Mouse (Mus musculus) midbrain, postnatal 0 days (tissue): Measurements from ENCODE around the gene Gmcl1. TPM values are rescaled to one million over a fixed set of nuclear protein-coding genes. Genes with fewer than 3 reads are reported as not detected.
A peak's percentile ranks its signal among the peaks of the same experiment; 100 is the strongest.

Experiments used
- ATAC-seq: fragments of 200-750 bp; cut with Nextera tagmentation; 2 replicates; pipeline ENCODE4 v1.8.0; 2017; ENCODE audit warnings: moderate number of reproducible peaks, mild to moderate bottlenecking, moderate TSS enrichment, moderate library complexity; ENCODE audit not compliant: low FRiP score
- DNase-seq: peaks from one replicate; pipeline ENCODE4 v3.0.0-alpha.2; 2015; ENCODE audit warnings: low spot score
- H3K27ac ChIP-seq: fragments of 300-500 bp; sonication (generic); 2 replicates; pipeline ENCODE4 v1.5.1; 2014; ENCODE audit warnings: low read depth, mild to moderate bottlenecking, low read length, mixed read lengths
- H3K27me3 ChIP-seq: fragments of 300-500 bp; sonication (generic); 2 replicates; pipeline ENCODE4 v1.6.1; 2014; ENCODE audit warnings: low read length, control low read depth, mixed read lengths; ENCODE audit not compliant: insufficient read depth
- H3K36me3 ChIP-seq: fragments of 300-500 bp; sonication (generic); 2 replicates; pipeline ENCODE4 v1.6.1; 2014; ENCODE audit warnings: low read length, control low read depth, mixed read lengths; ENCODE audit not compliant: insufficient read depth
- H3K4me1 ChIP-seq: fragments of 300-500 bp; sonication (generic); 2 replicates; pipeline ENCODE4 v1.6.1; 2014; ENCODE audit warnings: mild to moderate bottlenecking, control low read depth, antibody characterized with exemption, low read length, mixed read lengths; ENCODE audit not compliant: insufficient read depth
- H3K4me2 ChIP-seq: fragments of 300-500 bp; sonication (generic); 2 replicates; pipeline ENCODE4 v1.6.1; 2014; ENCODE audit warnings: low read depth, mild to moderate bottlenecking, low read length, mixed read lengths; ENCODE audit not compliant: poor library complexity, severe bottlenecking
- H3K4me3 ChIP-seq: fragments of 300-500 bp; sonication (generic); 2 replicates; pipeline ENCODE4 v1.5.1; 2014; ENCODE audit warnings: low read depth, mild to moderate bottlenecking, low read length, moderate library complexity
- H3K9ac ChIP-seq: fragments of 300-500 bp; sonication (generic); replicated peaks from 2 replicates; pipeline ENCODE4 v1.6.1; 2014; ENCODE audit warnings: mild to moderate bottlenecking, low read length, moderate library complexity, mixed read lengths; ENCODE audit not compliant: poor library complexity, severe bottlenecking
- H3K9me3 ChIP-seq: fragments of 300-500 bp; sonication (generic); 2 replicates; pipeline ENCODE4 v1.6.1; 2016; ENCODE audit warnings: low read length, control low read depth
- CTCF ChIP-seq: IDR thresholded peaks from 2 replicates; pipeline ENCODE4 v1.5.1; 2016; ENCODE audit warnings: antibody characterized with exemption, mild to moderate bottlenecking
- WGBS: fragments of 180-500 bp; shearing (Covaris S2); extraction: QIAGEN DNeasy Blood & Tissue Kit; methylation state at CpG from one replicate; pipeline ENCODE4 v1.1.7; 2014; 5-methylcytosine and 5-hydroxymethylcytosine counted together
- polyA plus RNA-seq: library from polyadenylated mRNA; unstranded; fragments of >200 nt; fragmentation: Nextera tagmentation; extraction: Ambion mirVana; gene quantifications from 2 replicates; pipeline ENCODE4 v1.2.1, GENCODE M21; 2015
- total RNA-seq: library from RNA; depleted of rRNA; stranded (reverse); fragments of >200 nt; gene quantifications from 2 replicates; pipeline ENCODE4 v1.2.3, GENCODE M21; 2014

Gmcl1 gene
- total and polyA plus RNA-seq, 2 experiments from 2014 or later = 18.0 to 22.4 TPM

DNA sequence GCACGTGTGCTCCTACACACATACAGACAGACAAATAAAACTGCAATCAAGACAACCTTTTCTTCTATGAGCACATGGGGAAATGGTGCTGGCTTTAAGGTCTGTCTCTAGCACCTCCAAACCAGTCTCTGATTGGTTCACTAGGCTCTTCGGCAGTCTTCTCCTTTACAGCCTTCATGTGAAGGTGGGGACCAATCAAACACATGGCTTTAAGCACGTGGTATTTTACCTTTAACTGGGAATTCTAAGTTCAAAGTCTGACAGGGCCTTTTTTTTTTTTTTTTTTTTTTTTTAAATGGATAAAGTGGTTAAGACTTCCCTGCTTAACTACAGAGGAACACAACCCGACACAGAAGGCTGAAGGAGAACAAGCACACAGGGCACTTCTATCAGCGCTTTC is 68.1 kb downstream of the Gmcl1 start:
- Histone ChIP-seq H3K27me3 (no peaks in the 10 kb centered on the region), H3K36me3 (peaks cover 32% of the 10 kb centered on the region), H3K9me3 (no peaks in the 10 kb centered on the region), H3K4me3 (no peak overlapping the region), H3K27ac (no peak overlapping the region), H3K4me2 (no peak overlapping the region), H3K9ac (no peak overlapping the region), H3K4me1 (peaks cover 9% of the 10 kb centered on the region; the same call in 1 of the 2 replicates)
- ATAC-seq (no peak), DNase-seq (no peak)
- TF ChIP-seq CTCF = no peak
- WGBS = 81% methylated on average over 5 of the region's 5 CpGs

- Histone ChIP-seq H3K9ac (no peak overlapping the region), H3K4me3 (no peak overlapping the region), H3K27me3 (no peaks in the 10 kb centered on the region), H3K27ac (no peak overlapping the region), H3K36me3 (peaks cover 50% of the 10 kb centered on the region), H3K4me2 (no peak overlapping the region), H3K4me1 (no peaks in the 10 kb centered on the region), H3K9me3 (no peaks in the 10 kb centered on the region)
- 81% methylated on average over 9 of the region's 9 CpGs for WGBS
- no peak for TF ChIP-seq CTCF
- no peak for DNase-seq
- ATAC-seq = no peak
Observed at GRCm38 (mm10) chr6:86660161-86660877, 72.9 kb downstream of the Gmcl1 start.

DNA sequence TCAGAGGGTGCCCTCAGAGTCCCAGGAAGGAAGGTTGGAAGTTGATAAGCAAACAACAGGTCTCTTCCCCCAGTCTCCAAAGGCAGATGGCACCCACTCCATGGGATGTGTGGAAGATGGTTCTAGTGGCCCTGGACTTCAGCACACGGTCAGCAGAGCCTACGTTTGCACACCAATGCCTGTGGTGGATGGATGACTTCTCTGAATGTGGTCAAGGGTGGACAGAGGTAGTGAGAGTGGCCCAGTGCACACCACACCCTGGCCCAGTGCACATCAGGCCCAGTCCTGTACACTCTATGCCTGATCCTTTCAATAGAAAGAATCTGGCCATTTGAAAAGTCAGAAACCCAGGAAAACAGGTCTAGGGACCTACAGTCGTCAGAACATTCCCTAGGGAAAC is 74.7 kb downstream of the Gmcl1 start:
- 80% methylated on average over 3 of the region's 3 CpGs for WGBS
- no peaks in the 10 kb centered on the region for H3K9me3 ChIP-seq
- no peak overlapping the region for H3K9ac ChIP-seq
- H3K4me1 ChIP-seq = no peaks in the 10 kb centered on the region
- ATAC-seq = no peak
- no peak overlapping the region for H3K4me3 ChIP-seq
- H3K36me3 ChIP-seq = peaks cover 45% of the 10 kb centered on the region
- no peak for DNase-seq
- H3K4me2 ChIP-seq = no peak overlapping the region
- H3K27ac ChIP-seq = no peak overlapping the region
- H3K27me3 ChIP-seq = no peaks in the 10 kb centered on the region
- no peak for TF ChIP-seq CTCF

- H3K27ac ChIP-seq = no peak overlapping the region
- WGBS = 80% methylated on average over 9 of the region's 9 CpGs
- H3K4me2 ChIP-seq = no peak overlapping the region
- H3K36me3 ChIP-seq = peaks cover 52% of the 10 kb centered on the region
- no peaks in the 10 kb centered on the region for H3K27me3 ChIP-seq
- no peak for ATAC-seq
- peak; percentile 10; the same call in 1 of the 2 replicates for TF ChIP-seq CTCF
- no peaks in the 10 kb centered on the region for H3K9me3 ChIP-seq
- no peak for DNase-seq
- H3K4me3 ChIP-seq = no peak overlapping the region
- H3K4me1 ChIP-seq = no peaks in the 10 kb centered on the region
- H3K9ac ChIP-seq = no peak overlapping the region
Observed at GRCm38 (mm10) chr6:86654270-86654916, 78.8 kb downstream of the Gmcl1 start.

GRCm38 (mm10) chr6:86653026-86653425 is 80.2 kb downstream of the Gmcl1 start:
- H3K36me3 ChIP-seq = peaks cover 60% of the 10 kb centered on the region
- no peak for TF ChIP-seq CTCF
- ATAC-seq = no peak

GRCm38 (mm10) chr6:86646143-86646542 is 87.0 kb downstream of the Gmcl1 start:
- TF ChIP-seq CTCF = no peak
- 80% methylated on average over 7 of the region's 7 CpGs for WGBS
- Histone ChIP-seq H3K4me2 (no peak overlapping the region), H3K9me3 (no peaks in the 10 kb centered on the region), H3K36me3 (peaks cover 32% of the 10 kb centered on the region), H3K4me3 (no peak overlapping the region), H3K4me1 (no peaks in the 10 kb centered on the region), H3K27me3 (no peaks in the 10 kb centered on the region), H3K27ac (no peak overlapping the region), H3K9ac (no peak overlapping the region)
- DNase-seq (no peak), ATAC-seq (no peak)

More at GRCm38 (mm10) chr6:86653026-86653425, 80.2 kb downstream of the Gmcl1 start:
- Histone ChIP-seq H3K4me3 (no peak overlapping the region), H3K9ac (no peak overlapping the region), H3K27ac (no peak overlapping the region), H3K4me1 (no peaks in the 10 kb centered on the region), H3K9me3 (no peaks in the 10 kb centered on the region), H3K4me2 (no peak overlapping the region), H3K27me3 (no peaks in the 10 kb centered on the region)
- DNase-seq = no peak
- 88% methylated on average over 6 of the region's 6 CpGs for WGBS
